Mouse (Mus musculus) gonadal fat pad, adult 2 months (tissue): Measurements from ENCODE around the gene Adam10. TPM values are rescaled to one million over a fixed set of nuclear protein-coding genes. Genes with fewer than 3 reads are reported as not detected.

Experiments used
- DNase-seq: peaks from one replicate; pipeline ENCODE4 v3.0.0-alpha.2; 2012; ENCODE audit warnings: low read depth
- polyA plus RNA-seq: library from polyadenylated mRNA; depleted of rRNA; stranded (reverse); fragments of >200 nt; gene quantifications from 2 replicates; pipeline ENCODE4 v1.2.3, GENCODE M21; 2012; rRNA removed

Gene Adam10
- 21.9 and 33.1 TPM in 2 replicates for polyA plus RNA-seq

DNA sequence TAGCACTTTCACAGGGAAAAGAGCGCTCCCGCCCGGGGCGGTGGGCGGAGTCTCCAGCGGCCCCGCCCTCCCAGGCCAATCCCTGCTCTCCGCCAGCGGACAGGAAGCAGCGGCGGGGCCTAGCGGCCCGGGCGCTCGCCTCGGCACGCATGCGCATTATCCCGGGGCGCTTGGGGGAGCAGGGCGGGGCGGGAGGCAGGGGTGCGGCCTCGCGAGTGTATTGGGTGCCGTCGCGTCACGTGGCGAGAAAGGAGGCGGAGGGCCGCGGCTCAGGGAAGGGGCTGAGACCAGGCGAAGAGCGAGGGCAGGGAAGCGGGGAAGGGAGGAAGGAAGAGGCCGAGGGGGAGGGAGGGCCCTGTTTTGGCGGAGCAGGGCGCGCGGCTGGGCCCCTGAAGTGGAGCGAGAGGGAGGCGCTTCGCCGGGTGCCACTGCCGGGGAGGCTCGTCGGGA is at the start of gene Adam10:
Adam10 (plus strand) TSS at position 316 of the 450 bp plus-strand sequence.
- no peak for DNase-seq

DNA sequence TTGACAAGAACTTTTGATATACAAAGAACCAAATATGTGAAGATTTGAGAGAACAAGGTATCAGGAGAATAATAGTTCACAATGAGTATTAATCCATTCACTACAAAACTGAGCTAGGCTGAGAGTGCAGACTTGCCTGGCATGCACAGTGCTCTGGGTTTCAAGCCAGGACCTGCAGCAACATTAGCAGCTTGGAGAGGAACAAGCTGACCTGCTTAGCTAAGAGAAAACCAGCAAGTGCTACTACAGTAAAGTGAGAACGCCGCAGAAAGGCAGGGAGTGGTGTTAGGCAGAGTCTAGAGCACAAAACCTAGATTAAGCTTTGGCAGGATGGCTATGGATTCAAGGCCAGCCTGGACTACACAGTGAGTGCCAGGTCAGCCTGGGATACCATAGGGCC is 49.1 kb upstream of the Adam10 start:
- no peak for DNase-seq

DNA sequence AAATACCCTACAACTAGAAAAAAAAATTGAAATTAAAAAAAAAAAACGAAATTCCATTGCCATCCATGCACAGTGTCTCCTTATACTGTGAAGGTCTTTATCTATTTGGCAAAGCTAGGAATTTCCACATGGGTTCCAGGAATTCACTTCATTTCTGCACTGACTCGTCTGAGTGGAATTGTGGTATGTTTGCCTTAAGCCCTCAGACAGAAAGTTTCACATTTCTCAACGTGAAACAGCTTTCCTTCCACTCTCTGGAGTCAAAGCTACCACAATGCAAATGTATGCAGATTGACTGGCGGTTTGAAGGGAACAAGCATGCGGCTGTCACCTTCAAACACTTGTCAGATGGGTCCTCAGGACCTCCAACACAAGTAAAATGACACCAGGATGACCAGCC is 47.1 kb upstream of the Adam10 start:
- no peak for DNase-seq

DNA sequence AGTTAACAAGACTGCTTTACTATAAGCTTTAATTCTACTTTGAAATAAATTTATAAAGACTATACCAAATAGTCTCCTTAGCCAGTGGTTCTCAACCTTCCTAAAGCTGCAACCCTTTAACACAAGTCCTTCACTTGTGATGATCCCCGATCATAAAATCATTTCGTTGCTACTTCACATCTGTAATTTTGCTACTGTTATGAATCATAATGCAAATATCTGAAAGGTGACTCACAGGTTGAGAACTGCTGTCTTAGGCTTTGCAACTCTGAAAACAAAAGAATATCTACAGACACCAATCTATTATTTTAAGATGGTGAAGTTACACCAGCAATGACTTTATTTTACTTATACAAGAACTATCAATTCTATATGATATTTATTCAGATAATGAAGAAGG is 42.0 kb upstream of the Adam10 start:
- no peak for DNase-seq

DNA sequence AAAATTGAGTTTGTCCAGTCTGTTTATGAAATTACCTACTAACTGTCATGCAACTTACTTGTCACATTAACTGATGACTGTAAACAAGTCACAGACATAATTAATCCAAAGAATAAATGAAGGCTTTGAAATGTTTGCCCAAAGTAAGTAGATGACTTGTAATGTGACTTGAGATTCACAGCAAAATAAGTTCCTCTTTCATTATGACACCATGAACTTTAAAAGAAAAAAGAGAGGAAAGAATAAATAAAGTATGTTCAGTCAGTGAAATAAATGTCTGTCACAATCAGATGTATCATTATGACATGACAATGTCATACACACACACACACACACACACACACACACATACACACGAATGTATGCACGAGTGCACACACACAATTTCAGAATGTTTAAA is 28.5 kb upstream of the Adam10 start:
- DNase-seq: no peak

DNA sequence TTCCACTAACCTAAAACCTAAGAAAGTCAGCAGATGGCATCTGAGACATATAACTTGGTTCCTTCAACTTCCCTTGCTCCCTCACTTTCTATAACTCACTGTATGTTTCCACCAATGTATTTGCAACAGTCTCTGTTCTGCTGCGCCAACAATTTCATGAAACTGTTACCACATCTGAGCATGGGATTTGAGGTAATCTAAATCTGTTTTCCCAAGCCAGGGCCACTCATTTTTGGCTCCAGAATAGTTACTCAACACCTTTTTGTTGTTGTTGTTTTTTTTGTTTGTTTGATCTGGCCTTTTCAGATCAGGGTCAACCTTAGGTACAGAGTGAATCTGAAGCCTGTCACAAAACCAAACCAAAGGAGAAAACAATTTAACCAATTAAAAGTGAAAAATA is 27.8 kb upstream of the Adam10 start:
- no peak for DNase-seq

DNA sequence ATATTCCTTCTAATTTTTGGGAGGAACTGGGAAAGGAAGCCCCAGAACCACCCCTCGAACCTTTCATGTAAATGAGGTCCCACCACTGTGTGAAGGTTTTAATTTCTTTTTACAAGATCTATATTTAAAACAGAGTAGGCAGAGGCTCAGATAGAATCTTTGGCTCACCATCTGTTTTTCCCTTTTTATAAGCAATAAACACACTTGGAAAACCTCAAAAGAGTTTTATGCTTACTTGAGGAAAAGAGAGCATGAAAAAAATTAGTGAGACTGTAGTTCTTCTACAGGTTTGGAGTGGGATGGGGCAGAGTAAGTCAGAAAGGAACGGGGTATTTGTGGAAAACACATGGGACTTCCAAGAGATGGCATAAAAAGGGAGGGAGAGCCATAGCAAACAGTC is 26.6 kb upstream of the Adam10 start:
- DNase-seq: no peak

DNA sequence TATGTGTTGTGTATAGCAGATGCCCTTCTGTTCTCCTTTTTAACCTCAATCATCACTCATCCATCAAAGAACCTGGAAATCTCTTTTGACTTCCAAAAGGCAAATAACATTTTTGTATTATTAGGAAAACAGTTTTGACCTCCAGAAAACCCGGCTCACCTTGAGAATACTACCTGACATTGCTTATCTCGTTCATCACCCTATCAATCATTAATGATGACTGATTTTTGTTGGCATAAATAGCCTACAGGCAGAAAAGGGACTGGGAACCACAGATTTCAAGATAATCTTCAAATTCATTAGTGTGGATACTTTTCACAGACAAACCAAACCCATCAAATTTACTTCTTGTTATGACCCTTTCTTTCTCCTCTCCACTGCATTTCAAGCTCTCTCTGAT is 24.9 kb upstream of the Adam10 start:
- no peak for DNase-seq

DNA sequence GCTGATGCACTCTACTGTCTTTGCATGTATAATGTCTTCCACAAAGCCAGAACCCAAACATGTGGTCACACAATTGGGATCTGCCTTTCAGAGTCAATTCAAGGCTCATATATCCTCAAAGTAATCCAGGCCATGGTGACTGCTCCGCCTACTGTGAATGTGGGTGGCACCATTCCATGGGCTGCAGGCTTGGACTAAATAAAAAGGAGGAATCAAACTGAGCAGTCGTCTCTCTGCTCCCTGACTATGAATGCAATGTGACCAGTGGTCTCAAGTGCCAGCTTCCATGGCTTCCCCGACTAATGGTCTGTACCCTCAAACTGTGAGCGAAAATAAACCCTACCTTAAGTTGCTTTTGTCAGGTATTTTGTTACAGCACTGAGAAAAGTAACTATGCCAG is 24.3 kb upstream of the Adam10 start:
- no peak for DNase-seq

DNA sequence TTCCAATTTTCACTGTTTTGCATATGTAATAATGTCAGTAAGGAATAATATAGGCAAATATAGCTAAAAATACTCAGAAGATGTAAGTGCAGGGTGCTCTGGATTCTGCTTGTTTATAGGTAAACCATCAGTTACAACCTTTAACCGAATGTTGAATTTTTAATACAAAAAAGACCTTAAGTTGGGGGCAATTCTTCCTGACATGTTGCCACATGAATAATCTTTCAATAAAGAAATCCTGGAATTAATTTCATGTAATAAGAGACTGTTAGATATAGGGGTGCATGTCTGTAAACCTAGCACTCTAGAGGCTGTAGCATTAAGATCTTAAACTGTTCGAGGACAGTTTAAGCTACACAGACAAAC is 23.1 kb upstream of the Adam10 start:
- DNase-seq: no peak

DNA sequence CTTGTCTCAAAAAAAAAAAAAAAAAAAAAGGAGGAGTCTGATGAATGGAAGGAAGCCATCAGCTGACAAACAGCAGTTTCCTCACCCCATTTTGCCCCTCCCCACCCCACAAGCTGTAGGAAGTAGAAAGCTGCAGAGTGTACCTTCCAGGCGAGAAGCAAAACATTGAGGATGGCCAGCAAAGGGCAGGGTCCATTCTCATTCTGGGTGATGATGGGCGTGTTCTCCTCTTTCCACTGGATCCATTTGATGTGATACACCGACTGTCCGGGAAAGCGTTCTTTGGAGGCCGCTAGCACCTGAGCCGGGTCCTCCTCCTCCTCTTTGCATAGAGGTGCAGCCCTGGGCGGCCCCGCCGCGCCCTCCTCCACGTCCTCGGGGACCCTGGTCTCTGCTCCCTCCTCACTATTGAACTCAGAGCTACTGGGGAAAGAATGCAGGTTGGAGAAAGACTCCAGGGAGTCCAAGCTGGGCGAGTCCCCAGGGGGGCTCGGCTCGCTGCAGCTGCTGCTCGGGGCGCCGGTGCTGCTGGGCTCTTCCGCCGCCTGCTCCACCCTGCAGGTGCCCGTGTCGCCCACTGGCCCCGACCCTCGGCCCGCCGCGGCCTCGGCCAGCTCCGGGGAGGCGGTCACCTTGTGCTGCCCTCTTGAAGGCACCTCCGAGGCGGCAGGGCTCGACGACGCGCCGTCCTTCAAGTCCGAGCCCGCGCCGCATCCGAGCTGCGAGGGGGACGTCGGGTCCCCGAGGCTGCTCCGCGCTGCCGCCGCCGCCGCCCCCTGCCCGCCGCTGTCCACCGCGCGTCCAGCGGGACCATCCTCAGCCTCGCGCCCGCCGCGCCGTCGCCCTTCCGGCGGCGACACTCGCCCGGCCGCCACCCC is 22.4 kb upstream of the Adam10 start, which contains the start of gene Gm10642:
Gm10642 (plus strand) TSS at position 122 of the 878 bp plus-strand sequence.
- no peak for DNase-seq

DNA sequence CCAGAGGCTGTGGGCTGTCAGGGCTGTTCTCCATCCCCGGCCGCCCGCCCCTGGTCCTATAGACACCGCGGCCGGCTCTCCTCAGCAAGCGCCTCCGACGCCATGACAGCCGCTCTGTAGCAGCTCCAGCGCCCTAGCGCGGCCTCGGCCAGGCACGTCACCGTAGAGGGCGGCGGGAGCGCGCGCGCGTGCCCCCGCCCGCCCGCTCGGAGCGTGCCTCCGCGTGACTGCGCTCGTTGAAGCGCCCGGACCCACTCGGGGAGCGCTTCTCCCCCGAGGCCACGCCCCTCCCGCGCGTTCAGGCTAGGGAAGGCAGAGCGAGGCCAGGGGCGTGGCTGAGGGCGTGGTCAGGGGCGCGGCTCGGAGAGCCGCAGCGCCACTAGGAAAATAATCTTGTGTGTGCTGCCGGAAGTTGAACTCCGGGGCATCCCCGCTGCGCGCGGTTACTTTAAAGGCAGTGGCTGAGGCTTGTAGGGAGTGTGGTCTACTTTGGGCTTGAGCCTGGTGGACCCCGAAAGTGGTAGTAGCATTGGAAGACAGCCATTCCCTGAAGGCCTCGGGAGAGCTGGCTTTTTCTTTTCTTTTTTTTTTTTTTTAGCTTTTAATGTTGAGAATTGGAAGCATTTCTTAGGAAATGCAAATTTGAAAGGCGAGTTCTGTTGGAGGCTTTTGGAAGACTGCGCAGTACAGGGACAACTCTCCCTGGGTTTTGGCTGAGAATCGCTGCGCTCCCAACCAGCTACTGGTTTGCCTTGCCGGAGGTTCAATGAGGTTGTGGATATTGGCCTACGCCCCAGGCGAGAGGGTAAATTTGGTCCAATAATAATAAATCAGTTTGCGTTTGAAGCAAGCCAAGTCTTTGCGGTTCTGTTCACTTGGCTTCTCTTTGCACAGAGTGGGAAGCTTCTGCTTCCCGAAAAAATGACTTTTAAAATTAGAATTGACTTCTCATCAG is 21.5 kb upstream of the Adam10 start, which contains the start of gene Mindy2:
Mindy2 (minus strand) TSS at position 162 of the 955 bp plus-strand sequence.
- DNase-seq: peak; percentile 72

DNA sequence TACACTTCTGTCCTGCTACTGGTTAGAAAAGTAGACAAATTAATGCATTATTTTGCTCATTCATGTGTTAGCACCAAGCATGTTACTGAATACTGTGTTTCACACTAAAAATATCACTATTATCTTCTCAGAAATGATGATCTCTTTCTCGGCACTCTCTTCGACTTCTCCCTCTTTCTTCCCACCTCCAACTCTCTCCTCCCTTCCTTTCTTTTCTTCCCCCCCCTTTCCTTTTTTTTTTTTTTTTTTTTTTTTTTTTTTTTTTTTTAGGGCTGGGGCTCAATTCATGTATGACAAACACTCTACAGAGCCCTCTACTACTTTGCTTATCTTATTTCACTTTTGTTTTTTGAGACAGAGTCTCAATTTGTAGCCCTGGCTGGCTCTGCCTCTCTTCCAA is 20.5 kb upstream of the Adam10 start:
- no peak for DNase-seq

DNA sequence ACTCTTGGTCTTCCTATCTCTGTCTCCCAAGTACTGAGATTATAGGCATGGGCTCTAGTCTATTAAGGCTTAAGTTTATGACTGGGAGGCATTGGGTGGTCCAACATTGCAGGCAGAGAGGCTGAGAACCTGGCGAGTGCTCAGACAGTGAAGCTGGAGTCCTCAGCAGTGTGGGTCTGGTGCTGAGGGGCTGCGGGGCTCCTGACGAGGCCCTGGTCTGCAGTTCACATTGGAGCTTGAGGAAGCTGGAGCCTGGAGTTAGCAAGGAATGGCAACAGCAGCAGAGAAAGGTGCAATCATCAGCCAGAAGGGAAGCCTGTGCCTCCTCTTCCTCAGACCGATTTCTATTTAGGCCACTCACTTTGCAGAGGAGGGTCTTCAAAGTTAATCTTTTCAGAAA is 13.9 kb upstream of the Adam10 start:
- no peak for DNase-seq

DNA sequence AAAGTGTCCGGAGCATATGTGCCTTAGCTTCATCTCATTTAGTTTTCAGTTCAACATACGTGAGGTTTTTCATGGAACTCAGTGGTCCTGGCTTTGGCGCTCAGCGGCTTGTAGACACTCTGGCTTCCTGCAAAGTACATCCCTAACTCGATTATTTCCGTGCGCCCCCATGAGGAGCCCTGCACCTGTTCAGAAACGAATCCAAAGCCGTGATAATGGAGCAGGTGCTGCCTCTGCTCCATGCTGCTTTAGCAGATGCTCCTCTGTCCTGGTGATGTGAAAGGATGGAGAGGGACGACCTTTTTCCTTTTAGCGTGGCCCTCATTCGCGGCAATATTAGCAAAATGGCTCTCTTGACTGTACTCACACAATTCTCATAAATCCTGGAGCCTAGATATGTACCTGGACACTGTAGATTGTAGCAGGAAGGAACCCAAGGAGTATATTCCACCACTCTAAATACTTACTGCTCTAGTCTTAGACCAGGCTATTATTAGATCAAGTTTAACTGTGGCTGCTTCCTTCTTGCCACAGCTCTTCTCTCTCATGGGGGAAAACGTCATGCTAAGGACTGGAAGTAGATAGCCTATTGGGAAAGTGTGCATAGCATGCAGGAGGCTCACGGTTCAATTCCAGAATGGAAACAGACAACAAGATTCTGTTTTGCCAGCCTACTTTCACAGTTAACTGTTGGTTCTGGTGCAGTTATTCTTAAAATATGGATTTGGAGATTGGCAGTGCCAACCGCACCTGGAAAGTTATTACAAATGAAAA is 13.2 kb upstream of the Adam10 start:
- no peak for DNase-seq

DNA sequence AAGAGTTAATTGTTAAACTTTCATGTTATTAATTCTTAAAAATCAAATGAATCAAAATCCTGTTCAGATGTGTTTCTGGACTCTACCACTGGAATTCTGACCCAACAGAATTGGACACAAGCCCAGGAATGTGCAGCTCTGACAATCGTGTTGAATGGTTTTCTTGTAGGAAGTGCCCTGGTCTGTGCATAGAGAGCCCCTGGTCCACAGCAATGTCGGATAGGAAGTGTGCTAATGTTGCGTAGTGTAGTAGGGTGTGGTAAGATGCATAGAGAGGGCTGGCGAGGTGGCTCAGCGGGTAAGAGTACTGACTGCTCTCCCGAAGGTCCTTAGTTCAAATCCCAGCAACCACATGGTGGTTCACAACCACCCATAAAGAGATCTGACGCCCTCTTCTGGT is 12.0 kb upstream of the Adam10 start:
- no peak for DNase-seq

DNA sequence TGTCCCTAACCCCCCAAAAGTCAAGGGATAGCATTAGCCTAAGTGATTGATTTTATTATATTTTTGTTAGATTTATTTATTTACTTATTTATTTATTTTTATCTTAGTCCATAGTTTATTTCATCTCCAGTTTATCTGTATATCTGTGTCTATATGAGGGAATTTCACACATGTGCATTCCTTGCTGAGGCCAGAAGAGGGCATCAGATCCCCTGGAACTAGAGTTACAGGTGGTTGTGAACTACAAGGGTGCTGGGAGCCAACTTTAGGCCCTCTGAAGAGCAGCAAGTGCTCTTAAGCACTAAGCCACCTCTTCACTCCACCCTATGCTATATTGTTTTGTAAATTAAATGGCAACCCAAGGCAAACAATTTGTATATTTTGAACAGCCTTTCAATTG is 10.7 kb upstream of the Adam10 start:
- no peak for DNase-seq

DNA sequence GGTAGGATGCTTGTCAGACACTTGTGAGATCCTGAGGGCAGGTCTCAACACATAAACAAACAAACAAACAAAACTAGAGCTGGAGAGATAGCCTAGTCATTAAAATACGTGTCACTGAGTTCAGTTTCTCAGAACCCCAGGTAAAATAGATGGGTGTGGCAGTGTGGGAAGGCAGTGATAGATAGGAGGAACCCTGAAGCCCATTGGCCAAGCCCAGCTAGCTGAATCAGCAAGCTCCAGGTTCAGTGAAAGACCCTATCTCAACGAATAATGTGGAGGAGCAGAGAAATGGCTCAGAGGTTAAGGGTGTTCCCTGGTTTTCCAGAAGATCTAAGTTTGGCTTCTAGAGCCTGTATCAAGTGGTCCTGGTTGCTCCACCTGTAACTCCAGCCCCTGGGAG is 9.6 kb upstream of the Adam10 start:
- no peak for DNase-seq

DNA sequence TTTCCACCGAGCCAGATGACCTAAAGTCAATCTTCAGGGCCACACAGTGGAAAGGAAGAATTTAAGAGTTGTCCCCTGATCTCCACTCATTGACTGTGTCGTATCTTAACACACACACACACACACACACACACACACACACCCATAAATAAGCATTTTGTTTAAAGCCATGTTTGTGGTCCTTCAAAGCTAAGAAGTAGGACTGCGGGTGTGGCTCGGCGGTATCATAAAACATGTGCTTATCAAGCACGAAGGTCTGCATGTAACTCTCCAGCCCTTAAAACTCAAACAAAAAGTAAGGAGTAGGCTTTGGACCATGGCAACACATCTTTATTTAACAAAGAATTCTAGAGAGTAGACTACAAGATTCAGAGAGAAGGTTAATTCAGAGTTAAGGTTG is 8.4 kb upstream of the Adam10 start:
- DNase-seq: no peak

DNA sequence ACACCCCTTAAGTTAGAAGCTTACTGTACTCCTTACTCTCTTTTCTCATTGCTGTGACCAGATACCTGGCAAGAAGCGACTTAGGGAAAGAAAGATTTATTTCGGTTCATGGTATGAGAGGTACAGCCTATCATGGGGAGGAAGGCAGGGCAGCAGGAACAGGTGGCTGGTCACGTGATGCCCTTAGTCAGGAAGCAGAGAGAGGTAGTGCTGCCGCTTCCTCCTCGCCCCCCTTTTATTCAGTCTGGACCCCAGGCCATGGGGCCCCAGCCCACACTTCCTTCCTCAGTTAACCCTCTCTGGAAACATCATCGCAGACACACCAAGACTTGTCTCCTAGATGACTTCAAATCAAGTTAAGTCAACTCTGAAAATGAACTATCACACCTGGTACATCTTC is 7.5 kb upstream of the Adam10 start:
- DNase-seq: no peak

DNA sequence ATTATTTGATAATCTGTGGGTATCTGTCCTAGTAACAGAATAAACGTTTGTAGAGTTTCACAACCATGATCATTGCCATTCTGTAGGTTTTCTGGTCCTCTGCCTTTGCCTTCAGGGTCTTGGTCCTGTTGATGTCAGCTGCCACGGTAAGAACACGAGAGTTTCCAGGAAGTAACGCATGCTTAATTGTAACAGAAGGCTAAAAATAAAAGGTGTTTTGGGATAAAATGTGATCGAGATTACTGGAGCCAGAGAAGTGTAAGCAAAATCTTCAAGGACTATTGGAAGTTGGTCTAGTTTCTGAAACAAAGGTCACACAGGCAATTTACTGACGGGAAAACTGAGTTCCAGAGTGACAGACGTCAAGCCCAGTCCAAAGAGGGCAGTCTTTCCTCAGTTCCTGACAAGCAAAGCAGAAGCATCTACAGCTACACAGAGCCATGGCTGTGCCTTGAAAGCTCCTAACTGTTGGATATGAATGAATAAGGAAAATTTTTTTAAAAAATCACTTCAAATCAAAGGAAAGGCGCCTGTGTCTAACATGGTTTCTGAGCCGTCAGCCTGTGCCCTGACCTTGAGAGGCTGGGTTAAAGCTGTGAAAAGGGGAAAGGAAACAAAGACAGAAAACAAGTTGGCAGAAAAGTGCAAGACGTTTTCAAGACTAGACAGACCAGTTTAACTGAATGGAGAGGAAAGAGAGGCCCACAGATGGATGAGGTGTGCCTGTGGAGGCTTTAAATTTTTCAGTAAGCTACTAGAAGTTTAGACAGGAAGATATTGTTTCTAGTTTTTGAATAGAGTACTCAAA is 6.8 kb upstream of the Adam10 start:
- no peak for DNase-seq
